Mouse (Mus musculus) liver, embryonic 14.5 days (tissue): Measurements from ENCODE around the gene Pds5b. TPM values are rescaled to one million over a fixed set of nuclear protein-coding genes. Genes with fewer than 3 reads are reported as not detected.

Source experiments
- ATAC-seq: fragments of 200-750 bp; cut with Nextera tagmentation; 2 replicates; pipeline ENCODE4 v1.8.0; 2017; ENCODE audit warnings: moderate number of reproducible peaks, mild to moderate bottlenecking, moderate library complexity; ENCODE audit not compliant: insufficient read depth
- DNase-seq, 3 experiments: peaks; one replicate each; pipeline ENCODE4 v3.0.0-alpha.2; 2012 to 2013; ENCODE audit warnings: low read depth in 3 of 3, low spot score in 3 of 3
- H3K27ac ChIP-seq: fragments of 300-500 bp; sonication (generic); 2 replicates; pipeline ENCODE4 v1.5.1; 2014; ENCODE audit warnings: moderate library complexity, mild to moderate bottlenecking, control low read depth, inconsistent platforms
- H3K27me3 ChIP-seq: fragments of 300-500 bp; sonication (generic); 2 replicates; pipeline ENCODE4 v1.6.1; 2014; ENCODE audit warnings: mild to moderate bottlenecking, low read length, moderate library complexity; ENCODE audit not compliant: control insufficient read depth, insufficient read depth
- H3K36me3 ChIP-seq: fragments of 300-500 bp; sonication (generic); replicated peaks from 2 replicates; pipeline ENCODE4 v1.6.1; 2014; ENCODE audit warnings: low read depth; ENCODE audit not compliant: control insufficient read depth, insufficient read depth
- H3K4me1 ChIP-seq, 2 experiments: fragments of 200-500 bp in 1 of 2; fragments of 300-500 bp in 1 of 2; sonication (generic) in 1 of 2; replicated peaks; 2 replicates each; pipeline ENCODE4 v1.6.1; 2012 to 2014; ENCODE audit warnings: antibody characterized with exemption in 1 of 2, inconsistent platforms in 1 of 2, low read length in 1 of 2; ENCODE audit not compliant: control insufficient read depth in 2 of 2, insufficient read depth in 2 of 2
- H3K4me2 ChIP-seq: fragments of 300-500 bp; sonication (generic); 2 replicates; pipeline ENCODE4 v1.6.1; 2014; ENCODE audit warnings: low read depth, mild to moderate bottlenecking, control low read depth, moderate library complexity
- H3K4me3 ChIP-seq, 2 experiments: fragments of 200-500 bp in 1 of 2; fragments of 300-500 bp in 1 of 2; sonication (generic) in 1 of 2; 2 replicates each; pipeline ENCODE4 v1.5.1; 2012 to 2014; ENCODE audit warnings: low read depth in 2 of 2, low read length in 2 of 2, mild to moderate bottlenecking in 2 of 2, control low read depth in 1 of 2, inconsistent platforms in 1 of 2, moderate library complexity in 1 of 2; ENCODE audit not compliant: insufficient read depth in 1 of 2
- H3K9ac ChIP-seq: fragments of 300-500 bp; sonication (generic); replicated peaks from 2 replicates; pipeline ENCODE4 v1.6.1; 2014; ENCODE audit warnings: mild to moderate bottlenecking, control low read depth, moderate library complexity
- H3K9me3 ChIP-seq: fragments of 300-500 bp; sonication (generic); 2 replicates; pipeline ENCODE4 v1.6.1; 2016; ENCODE audit warnings: low read length, mixed read lengths; ENCODE audit not compliant: control insufficient read depth
- CTCF ChIP-seq: IDR thresholded peaks from 2 replicates; pipeline ENCODE4 v1.5.1; 2016; ENCODE audit warnings: antibody characterized with exemption, low read depth, control low read depth
- EP300 ChIP-seq: IDR thresholded peaks from 2 replicates; pipeline ENCODE4 v1.6.1; 2016; ENCODE audit warnings: antibody characterized with exemption, low read depth
- WGBS: fragments of 180-500 bp; shearing (Covaris S2); extraction: QIAGEN DNeasy Blood & Tissue Kit; methylation state at CpG from one replicate; pipeline ENCODE4 v1.1.7; 2014; ENCODE audit not compliant: insufficient replicate concordance; 5-methylcytosine and 5-hydroxymethylcytosine counted together
- polyA plus RNA-seq, 2 experiments: library from polyadenylated mRNA; depleted of rRNA in 1 of 2; stranded (reverse) in 1 of 2; unstranded in 1 of 2; fragments of >200 nt; fragmentation: Nextera tagmentation in 1 of 2; extraction: Ambion mirVana in 1 of 2; gene quantifications; 2 replicates each; pipeline versions ENCODE4 v1.2.1 to v1.2.3; 2012 to 2014

Pds5b gene
- polyA plus RNA-seq, 2 experiments, result 7.0 to 11.0 TPM

GRCm38 (mm10) chr5:150818886-150819285 is 145.3 kb downstream of the Pds5b start:
- H3K27me3 ChIP-seq, result no peaks in the 10 kb centered on the region
- 41% methylated on average over 4 of the region's 4 CpGs for WGBS
- TF ChIP-seq CTCF, result no peak
- TF ChIP-seq EP300, result no peak
- H3K4me2 ChIP-seq, result no peak overlapping the region
- no peaks in the 10 kb centered on the region for H3K4me1 ChIP-seq
- no peak overlapping the region for H3K27ac ChIP-seq
- H3K4me3 ChIP-seq, result no peak overlapping the region
- DNase-seq, result no peak
- H3K36me3 ChIP-seq, result no peaks in the 10 kb centered on the region
- ATAC-seq, result no peak
- H3K9me3 ChIP-seq, result no peaks in the 10 kb centered on the region
- no peak overlapping the region for H3K9ac ChIP-seq

GRCm38 (mm10) chr5:150819520-150819919 is 146.0 kb downstream of the Pds5b start:
- Histone ChIP-seq H3K4me3 (no peak overlapping the region), H3K9ac (no peak overlapping the region)
- 52% methylated on average over 5 of the region's 5 CpGs for WGBS

GRCm38 (mm10) chr5:150821152-150821551 is 147.6 kb downstream of the Pds5b start:
- Histone ChIP-seq H3K4me3 (no peak overlapping the region), H3K36me3 (no peaks in the 10 kb centered on the region), H3K4me2 (no peak overlapping the region), H3K27me3 (no peaks in the 10 kb centered on the region), H3K9ac (no peak overlapping the region), H3K9me3 (no peaks in the 10 kb centered on the region), H3K27ac (no peak overlapping the region), H3K4me1 (no peaks in the 10 kb centered on the region)
- DNase-seq (no peak), ATAC-seq (no peak)
- 83% methylated on average over 4 of the region's 4 CpGs for WGBS
- no peak for TF ChIP-seq EP300
- TF ChIP-seq CTCF, result no peak

More at GRCm38 (mm10) chr5:150819520-150819919, 146.0 kb downstream of the Pds5b start:
- DNase-seq, result no peak
- Histone ChIP-seq H3K27ac (no peak overlapping the region), H3K36me3 (no peaks in the 10 kb centered on the region), H3K4me1 (no peaks in the 10 kb centered on the region), H3K9me3 (no peaks in the 10 kb centered on the region), H3K4me2 (no peak overlapping the region), H3K27me3 (no peaks in the 10 kb centered on the region)
- no peak for ATAC-seq
- TF ChIP-seq CTCF (no peak), EP300 (no peak)

GRCm38 (mm10) chr5:150822781-150823180 is 149.2 kb downstream of the Pds5b start:
- H3K9me3 ChIP-seq, result no peaks in the 10 kb centered on the region

GRCm38 (mm10) chr5:150823361-150823760 is 149.8 kb downstream of the Pds5b start:
- H3K27me3 ChIP-seq, result no peaks in the 10 kb centered on the region
- no peak overlapping the region for H3K4me2 ChIP-seq
- 67% methylated on average over 3 of the region's 3 CpGs for WGBS
- no peak overlapping the region for H3K4me3 ChIP-seq
- no peak for DNase-seq
- no peak for TF ChIP-seq EP300
- no peak overlapping the region for H3K27ac ChIP-seq
- no peak for ATAC-seq
- no peak overlapping the region for H3K9ac ChIP-seq
- H3K9me3 ChIP-seq, result no peaks in the 10 kb centered on the region
- no peaks in the 10 kb centered on the region for H3K4me1 ChIP-seq
- H3K36me3 ChIP-seq, result no peaks in the 10 kb centered on the region

More at GRCm38 (mm10) chr5:150822781-150823180, 149.2 kb downstream of the Pds5b start:
- H3K36me3 ChIP-seq, result no peaks in the 10 kb centered on the region
- no peaks in the 10 kb centered on the region for H3K4me1 ChIP-seq
- ATAC-seq, result no peak
- H3K4me2 ChIP-seq, result no peak overlapping the region
- TF ChIP-seq CTCF (no peak), EP300 (no peak)
- H3K27me3 ChIP-seq, result no peaks in the 10 kb centered on the region
- no peak overlapping the region for H3K4me3 ChIP-seq
- 62% methylated on average over 6 of the region's 6 CpGs for WGBS
- no peak for DNase-seq
- no peak overlapping the region for H3K27ac ChIP-seq
- no peak overlapping the region for H3K9ac ChIP-seq
